Mouse (Mus musculus) cerebellum, adult 9-11 months (tissue): ENCODE measurements at regions not wholly inside any gene's neighbourhood (a gene's known extent, or its start where the extent isn't known, plus 50 kb on each side); places are given as distances from the start of the nearest gene placed in this dataset.

Experiments
- DNase-seq: peaks from one replicate; pipeline ENCODE4 v3.0.0; 2022

DNA sequence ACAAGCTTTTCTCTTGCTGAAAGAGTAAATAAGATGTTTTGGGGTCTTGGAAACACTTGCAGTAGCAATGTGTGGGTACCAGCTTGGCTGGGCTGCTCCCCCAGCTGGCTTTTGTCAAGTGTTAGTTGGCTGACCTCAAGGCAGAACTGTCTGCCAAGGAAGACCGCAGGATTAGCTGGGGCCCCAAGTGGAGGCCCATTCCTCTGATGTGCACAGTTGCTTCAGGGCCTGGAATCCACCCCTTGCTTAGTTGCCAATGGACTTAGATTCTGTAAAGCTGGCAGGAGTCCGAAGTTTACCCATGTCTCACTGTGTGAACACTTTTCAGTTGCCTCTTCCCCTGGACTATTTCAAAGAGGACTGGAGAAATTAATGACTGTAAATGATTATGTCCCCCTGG, 57.8 kb upstream of the Rmdn2 start:
- DNase-seq = no peak

- DNase-seq = no peak
Observed at GRCm38 (mm10) chr17:79555593-79555992, 56.1 kb upstream of the Rmdn2 start.
